Mouse (Mus musculus) CD4-positive, CD25-positive, alpha-beta regulatory T cell, adult 2 months (primary cell): ENCODE measurements at regions not wholly inside any gene's neighbourhood (a gene's known extent, or its start where the extent isn't known, plus 50 kb on each side); places are given as distances from the start of the nearest gene placed in this dataset.
A peak's percentile ranks its signal among the peaks of the same experiment; 100 is the strongest.

Experiments
- DNase-seq: peaks from one replicate; pipeline ENCODE4 v3.0.0-alpha.2; 2012; ENCODE audit warnings: low read depth, low spot score

- peak; percentile 3 for DNase-seq
These were observed 85.6 kb upstream of the Myo10 start for GRCm38 (mm10) chr15:25536451-25537334.

- no peak for DNase-seq
These were observed 82.8 kb upstream of the Myo10 start for GRCm38 (mm10) chr15:25539344-25540176.

GRCm38 (mm10) chr15:25542382-25542781, 79.9 kb upstream of the Myo10 start:
- DNase-seq, result no peak

- DNase-seq, result no peak
These were observed 76.1 kb upstream of the Myo10 start for GRCm38 (mm10) chr15:25546185-25546584.

- DNase-seq, result no peak
These were observed 71.9 kb upstream of the Myo10 start for GRCm38 (mm10) chr15:25550269-25551054.

- no peak for DNase-seq
These were observed 67.4 kb upstream of the Myo10 start for GRCm38 (mm10) chr15:25554945-25555344.

- DNase-seq, result no peak
These were observed 66.5 kb upstream of the Myo10 start for GRCm38 (mm10) chr15:25555852-25556251.

- DNase-seq, result no peak
These were observed 64.8 kb upstream of the Myo10 start for GRCm38 (mm10) chr15:25557566-25557965.

- DNase-seq, result no peak
These were observed 64.1 kb upstream of the Myo10 start for GRCm38 (mm10) chr15:25558240-25558639.

GRCm38 (mm10) chr15:25563641-25564040, 58.7 kb upstream of the Myo10 start:
- DNase-seq, result no peak

GRCm38 (mm10) chr15:25572495-25572894, 49.8 kb upstream of the Myo10 start:
- DNase-seq, result no peak
